Mouse (Mus musculus) heart, embryonic 12.5 days (tissue): Measurements from ENCODE around the gene Edem1. TPM values are rescaled to one million over a fixed set of nuclear protein-coding genes. Genes with fewer than 3 reads are reported as not detected.

ENCODE experiments used
- ATAC-seq: fragments of 200-750 bp; cut with Nextera tagmentation; 2 replicates; pipeline ENCODE4 v1.8.0; 2017; ENCODE audit warnings: moderate TSS enrichment, moderate library complexity; ENCODE audit not compliant: insufficient number of reproducible peaks, low FRiP score
- H3K27ac ChIP-seq: fragments of 300-500 bp; sonication (generic); 2 replicates; pipeline ENCODE4 v1.5.1; 2016; ENCODE audit warnings: mild to moderate bottlenecking, moderate library complexity; ENCODE audit not compliant: poor library complexity, severe bottlenecking
- H3K27me3 ChIP-seq: fragments of 300-500 bp; sonication (generic); replicated peaks from 2 replicates; pipeline ENCODE4 v1.6.1; 2016; ENCODE audit warnings: mild to moderate bottlenecking, moderate library complexity
- H3K36me3 ChIP-seq: fragments of 300-500 bp; sonication (generic); 2 replicates; pipeline ENCODE4 v1.6.1; 2016; ENCODE audit warnings: mild to moderate bottlenecking, moderate library complexity
- H3K4me1 ChIP-seq: fragments of 300-500 bp; sonication (generic); replicated peaks from 2 replicates; pipeline ENCODE4 v1.6.1; 2016; ENCODE audit warnings: mild to moderate bottlenecking
- H3K4me2 ChIP-seq: fragments of 300-500 bp; sonication (generic); 2 replicates; pipeline ENCODE4 v1.6.1; 2016; ENCODE audit warnings: mild to moderate bottlenecking, moderate library complexity
- H3K4me3 ChIP-seq: fragments of 300-500 bp; sonication (generic); 2 replicates; pipeline ENCODE4 v1.5.1; 2016; ENCODE audit warnings: mild to moderate bottlenecking
- H3K9ac ChIP-seq: fragments of 300-500 bp; sonication (generic); 2 replicates; pipeline ENCODE4 v1.6.1; 2016; ENCODE audit warnings: mild to moderate bottlenecking, moderate library complexity
- H3K9me3 ChIP-seq: fragments of 300-500 bp; sonication (generic); replicated peaks from 2 replicates; pipeline ENCODE4 v1.6.1; 2016; ENCODE audit warnings: mild to moderate bottlenecking, moderate library complexity
- WGBS: fragments of 180-500 bp; shearing (Covaris S2); methylation state at CpG from one replicate; pipeline ENCODE4 v1.1.7; 2016; 5-methylcytosine and 5-hydroxymethylcytosine counted together
- polyA plus RNA-seq: library from polyadenylated mRNA; unstranded; fragments of >200 nt; fragmentation: Nextera tagmentation; extraction: Ambion mirVana; gene quantifications from 2 replicates; pipeline ENCODE4 v1.2.1, GENCODE M21; 2016

The Edem1 gene
- polyA plus RNA-seq, 1 experiment from 2014 or later, result 15.6 TPM

DNA sequence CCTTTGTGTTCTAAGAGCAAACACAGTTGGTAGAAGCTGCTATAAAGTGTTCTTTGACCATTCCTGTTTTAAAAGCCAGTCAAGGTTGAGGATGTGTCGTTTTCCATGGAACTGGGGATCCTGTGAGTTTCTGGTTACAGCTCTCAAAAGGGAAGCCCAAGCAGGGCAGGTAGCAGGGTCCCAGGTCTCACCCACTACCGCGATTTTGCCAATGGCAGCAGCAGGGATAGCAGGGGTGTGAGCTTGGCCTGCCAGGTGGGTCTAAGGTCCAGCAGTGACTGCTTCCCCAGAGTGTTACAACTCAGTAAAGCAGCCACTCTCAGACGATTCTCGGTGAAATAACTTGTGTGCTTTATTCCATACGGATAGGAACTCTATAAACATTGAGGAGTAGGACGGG lies 22.6 kb upstream of the Edem1 start:
- Histone ChIP-seq H3K4me1 (peaks cover 3% of the 10 kb centered on the region; the same call in 1 of the 2 replicates), H3K27me3 (no peaks in the 10 kb centered on the region), H3K4me3 (no peak overlapping the region), H3K9ac (no peak overlapping the region), H3K4me2 (no peak overlapping the region), H3K36me3 (no peaks in the 10 kb centered on the region), H3K9me3 (no peaks in the 10 kb centered on the region), H3K27ac (no peak overlapping the region)
- 82% methylated on average over 7 of the region's 7 CpGs for WGBS
- ATAC-seq, result no peak

DNA sequence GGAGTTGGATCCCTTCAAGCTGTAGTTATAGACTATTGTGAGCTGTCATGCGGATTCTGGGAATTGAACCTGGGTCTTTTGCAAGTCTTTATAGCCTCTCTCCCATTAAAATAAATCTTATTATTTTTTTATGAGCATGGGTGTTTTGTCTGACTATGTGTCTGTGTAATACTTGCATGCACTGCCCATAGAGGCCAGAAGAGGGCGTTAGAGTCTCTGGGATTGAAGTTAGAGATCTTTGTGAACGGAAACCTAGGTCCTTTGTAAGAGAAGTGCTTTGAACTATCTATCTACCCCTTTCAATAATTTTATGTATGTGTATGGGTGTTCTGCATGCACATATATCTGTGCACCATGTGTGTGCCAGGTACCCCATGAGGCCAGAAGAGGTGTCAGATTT lies 21.0 kb upstream of the Edem1 start:
- H3K9me3 ChIP-seq, result no peaks in the 10 kb centered on the region
- H3K9ac ChIP-seq, result no peak overlapping the region
- no peak overlapping the region for H3K27ac ChIP-seq
- H3K36me3 ChIP-seq, result no peaks in the 10 kb centered on the region
- ATAC-seq, result no peak
- H3K4me2 ChIP-seq, result no peak overlapping the region
- no peaks in the 10 kb centered on the region for H3K27me3 ChIP-seq
- no peak overlapping the region for H3K4me3 ChIP-seq
- peaks cover 3% of the 10 kb centered on the region; the same call in 1 of the 2 replicates for H3K4me1 ChIP-seq
- WGBS, result 73% methylated on average over 3 of the region's 3 CpGs

DNA sequence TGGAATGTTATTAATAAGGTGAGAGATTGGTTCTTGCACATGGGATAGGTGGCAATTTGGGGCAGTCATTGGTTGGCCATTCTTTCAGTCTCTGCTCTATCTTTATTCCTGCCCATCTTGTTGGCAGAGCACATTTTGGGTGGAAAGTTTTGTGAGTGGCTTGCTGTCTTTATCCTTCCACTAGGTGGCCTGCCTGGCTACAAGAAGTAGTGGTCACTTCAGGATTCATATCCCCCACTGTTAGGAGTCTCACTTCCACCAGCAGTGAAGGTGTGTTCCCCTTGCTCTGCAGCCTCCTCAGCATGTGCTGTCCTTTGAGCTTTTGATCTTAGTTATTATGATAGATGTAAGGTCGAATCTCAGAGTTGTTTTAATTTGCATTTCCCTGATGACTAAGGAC lies 19.7 kb upstream of the Edem1 start:
- Histone ChIP-seq H3K27me3 (no peaks in the 10 kb centered on the region), H3K9me3 (no peaks in the 10 kb centered on the region), H3K4me2 (no peak overlapping the region), H3K4me1 (peaks cover 3% of the 10 kb centered on the region; the same call in 1 of the 2 replicates), H3K27ac (no peak overlapping the region), H3K9ac (no peak overlapping the region), H3K4me3 (no peak overlapping the region), H3K36me3 (no peaks in the 10 kb centered on the region)
- 74% methylated on average over 1 of the region's 1 CpGs for WGBS
- ATAC-seq, result no peak

DNA sequence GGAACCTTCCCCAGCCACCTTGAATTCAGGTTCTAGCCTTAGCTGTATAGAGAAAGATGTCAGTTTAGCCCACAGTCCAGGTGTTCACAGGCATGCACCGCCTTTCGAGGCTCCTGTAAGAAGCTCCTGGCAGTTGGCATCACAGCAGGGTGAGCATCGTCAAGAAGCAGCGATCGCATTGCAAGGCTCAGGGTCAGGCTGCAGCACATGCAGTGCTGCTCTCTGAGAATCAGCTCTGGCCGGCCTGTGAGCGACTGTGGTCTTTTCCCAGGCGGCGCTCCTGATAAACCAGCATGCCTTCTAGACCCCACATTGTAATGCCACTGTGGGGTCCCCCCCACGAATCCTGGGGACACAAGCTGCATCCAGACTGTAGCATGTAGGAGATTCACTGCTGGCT lies 18.2 kb upstream of the Edem1 start:
- Histone ChIP-seq H3K9ac (0 out of 2 replicates have a peak overlapping the region, but pooled peaks have one; percentile 10), H3K36me3 (peaks cover 5% of the 10 kb centered on the region), H3K9me3 (no peaks in the 10 kb centered on the region), H3K27me3 (no peaks in the 10 kb centered on the region), H3K4me2 (no peak overlapping the region), H3K4me1 (no peaks in the 10 kb centered on the region), H3K4me3 (no peak overlapping the region), H3K27ac (no peak overlapping the region)
- 53% methylated on average over 10 of the region's 10 CpGs for WGBS
- ATAC-seq, result no peak

DNA sequence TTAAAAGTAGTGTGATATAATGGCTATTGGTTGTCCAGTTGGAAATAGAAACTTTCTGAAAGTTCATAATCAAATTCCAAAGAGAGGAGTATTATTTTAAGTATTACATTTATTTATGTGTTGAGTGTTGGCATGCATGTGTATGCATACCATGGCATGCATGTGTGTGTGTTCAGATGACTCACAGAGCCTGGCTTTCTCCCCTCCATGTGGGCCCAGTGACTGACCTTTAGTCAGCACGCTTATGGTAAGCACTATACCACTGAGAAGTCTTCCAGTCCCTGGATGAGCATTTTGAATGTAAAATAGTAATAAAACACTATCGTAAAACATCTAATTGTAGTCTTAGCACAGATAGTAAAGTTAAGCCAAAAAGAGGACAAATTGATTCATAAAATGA lies 16.3 kb upstream of the Edem1 start:
- peaks cover 6% of the 10 kb centered on the region; the same call in 1 of the 2 replicates for H3K4me1 ChIP-seq
- no peak overlapping the region for H3K4me3 ChIP-seq
- WGBS, result 80% methylated on average over 2 of the region's 2 CpGs
- H3K27me3 ChIP-seq, result no peaks in the 10 kb centered on the region
- H3K9ac ChIP-seq, result no peak overlapping the region
- no peak overlapping the region for H3K27ac ChIP-seq
- peaks cover 9% of the 10 kb centered on the region for H3K36me3 ChIP-seq
- no peaks in the 10 kb centered on the region for H3K9me3 ChIP-seq
- no peak overlapping the region for H3K4me2 ChIP-seq
- ATAC-seq, result no peak

DNA sequence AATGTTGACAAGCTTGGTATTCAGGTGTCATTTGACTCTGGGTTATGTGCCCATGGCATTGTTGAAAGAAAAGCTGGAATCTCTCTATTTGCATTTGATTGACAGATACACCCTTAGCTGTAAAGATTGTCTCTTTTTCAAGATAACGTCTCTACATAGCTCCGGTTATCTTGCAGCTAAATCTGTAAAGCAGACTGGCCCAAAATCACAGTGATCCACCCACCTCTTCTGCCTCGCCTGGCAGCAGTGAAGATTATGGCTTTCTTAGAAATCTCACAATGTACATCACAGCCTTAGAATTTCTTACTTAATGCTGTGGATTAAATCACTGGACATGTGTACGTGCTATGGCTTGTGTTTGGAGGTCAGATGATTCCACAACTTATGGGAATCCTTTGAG lies 10.9 kb upstream of the Edem1 start:
- H3K36me3 ChIP-seq, result peaks cover 41% of the 10 kb centered on the region
- no peak overlapping the region for H3K4me3 ChIP-seq
- peaks cover 6% of the 10 kb centered on the region; the same call in 1 of the 2 replicates for H3K4me1 ChIP-seq
- ATAC-seq, result no peak
- H3K27ac ChIP-seq, result no peak overlapping the region
- WGBS, result 76% methylated on average over 4 of the region's 4 CpGs
- H3K9ac ChIP-seq, result no peak overlapping the region
- H3K27me3 ChIP-seq, result no peaks in the 10 kb centered on the region
- H3K9me3 ChIP-seq, result no peaks in the 10 kb centered on the region
- no peak overlapping the region for H3K4me2 ChIP-seq

DNA sequence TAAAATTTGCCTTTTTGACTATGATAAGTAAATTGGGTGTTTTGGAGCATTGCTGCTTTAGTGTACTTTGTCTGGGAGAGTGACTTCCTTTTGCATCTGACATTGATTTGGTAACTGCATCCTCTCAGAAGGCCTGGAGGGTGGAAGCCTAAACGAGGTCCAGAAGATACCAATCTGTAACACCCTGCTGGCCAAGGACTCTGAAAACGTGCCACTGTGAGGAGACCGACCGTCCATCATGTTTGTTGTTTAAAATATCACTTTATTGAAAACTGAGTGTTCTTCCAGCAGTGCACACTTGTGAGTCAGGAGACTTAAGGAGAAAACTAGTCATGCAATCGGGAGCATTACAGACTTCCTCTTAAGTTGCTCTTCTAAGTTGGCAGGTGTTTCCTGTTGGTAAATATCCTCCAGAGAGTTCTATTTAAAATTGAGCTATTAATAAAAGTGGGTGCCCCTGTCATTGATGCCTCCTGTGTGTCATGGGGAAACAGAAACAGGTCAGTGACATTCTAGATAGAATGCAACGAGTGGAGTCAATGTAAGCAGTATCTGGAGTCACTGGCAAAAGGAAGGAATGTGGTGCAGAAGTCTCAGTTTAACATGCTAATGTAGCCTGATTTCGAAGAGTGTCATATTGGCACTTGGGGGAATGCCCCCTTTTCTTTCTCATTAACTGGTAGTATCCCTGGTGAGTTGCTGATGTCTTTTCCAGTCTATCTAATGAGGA lies 3.5 kb upstream of the Edem1 start:
- H3K36me3 ChIP-seq, result peaks cover 38% of the 10 kb centered on the region
- no peaks in the 10 kb centered on the region for H3K27me3 ChIP-seq
- no peak overlapping the region for H3K4me3 ChIP-seq
- ATAC-seq, result no peak
- no peak overlapping the region for H3K4me2 ChIP-seq
- H3K9me3 ChIP-seq, result no peaks in the 10 kb centered on the region
- WGBS, result 70% methylated on average over 7 of the region's 7 CpGs
- no peak overlapping the region for H3K9ac ChIP-seq
- peaks cover 8% of the 10 kb centered on the region for H3K4me1 ChIP-seq
- H3K27ac ChIP-seq, result no peak overlapping the region

DNA sequence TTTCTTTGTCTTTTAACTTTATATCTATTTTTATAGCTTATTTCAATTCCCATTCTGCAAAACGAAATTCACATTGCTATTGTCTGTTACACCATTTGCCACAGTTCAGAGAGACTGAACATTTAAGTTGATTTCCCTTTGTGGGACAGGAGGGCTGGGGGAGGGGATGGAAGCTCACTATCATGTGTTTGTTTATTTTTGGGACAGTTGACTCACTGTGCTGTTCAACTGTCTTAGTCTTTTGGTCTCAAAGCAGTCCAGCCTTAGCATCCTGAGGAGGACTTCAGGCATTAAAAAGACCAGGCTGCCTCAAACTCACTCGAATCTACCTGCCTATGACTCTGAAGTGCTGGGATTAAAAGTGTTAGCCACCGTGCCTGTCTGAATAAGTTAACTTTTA lies 2.4 kb upstream of the Edem1 start:
- peaks cover 10% of the 10 kb centered on the region for H3K4me1 ChIP-seq
- H3K27me3 ChIP-seq, result no peaks in the 10 kb centered on the region
- 66% methylated on average over 3 of the region's 3 CpGs for WGBS
- H3K9me3 ChIP-seq, result no peaks in the 10 kb centered on the region
- no peak overlapping the region for H3K27ac ChIP-seq
- no peak for ATAC-seq
- H3K4me2 ChIP-seq, result no peak overlapping the region
- no peak overlapping the region for H3K9ac ChIP-seq
- H3K4me3 ChIP-seq, result no peak overlapping the region
- peaks cover 34% of the 10 kb centered on the region for H3K36me3 ChIP-seq

DNA sequence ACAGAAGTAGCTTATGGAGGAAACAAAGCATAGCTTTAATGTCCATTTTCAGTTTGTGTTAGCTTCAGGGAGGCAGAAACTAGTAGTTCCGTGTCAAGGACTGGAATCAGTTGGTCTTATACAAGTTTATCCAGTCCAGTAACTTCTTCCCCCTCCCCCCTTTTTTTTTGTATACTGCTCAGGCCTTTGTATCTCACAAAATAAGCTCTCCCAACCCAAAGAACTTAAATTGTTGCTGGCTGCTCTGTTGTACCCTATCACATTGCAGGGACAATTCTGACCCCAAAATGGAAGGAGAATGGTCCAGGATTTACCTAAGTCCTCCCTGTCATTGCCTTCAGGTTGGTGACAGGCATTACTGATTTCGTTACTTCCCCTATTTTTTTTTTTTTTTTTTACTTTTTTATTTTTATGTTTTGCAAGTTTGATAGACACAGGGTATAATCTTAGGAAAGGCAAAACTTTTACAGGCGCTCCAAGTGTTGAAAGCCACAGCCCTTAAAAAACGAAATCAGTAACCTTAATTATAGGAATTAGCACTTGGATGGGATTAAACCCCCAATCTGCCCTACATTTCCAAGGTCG lies 1.0 kb upstream of the Edem1 start:
- Histone ChIP-seq H3K36me3 (peaks cover 22% of the 10 kb centered on the region), H3K27ac (no peak overlapping the region), H3K9me3 (no peaks in the 10 kb centered on the region), H3K9ac (peak overlapping the region; percentile 67; the same call in 1 of the 2 replicates), H3K4me1 (peaks cover 10% of the 10 kb centered on the region), H3K4me3 (peak overlapping the region; percentile 99), H3K27me3 (no peaks in the 10 kb centered on the region), H3K4me2 (peak overlapping the region; percentile 93)
- ATAC-seq, result no peak
- 24% methylated on average over 5 of the region's 5 CpGs for WGBS

DNA sequence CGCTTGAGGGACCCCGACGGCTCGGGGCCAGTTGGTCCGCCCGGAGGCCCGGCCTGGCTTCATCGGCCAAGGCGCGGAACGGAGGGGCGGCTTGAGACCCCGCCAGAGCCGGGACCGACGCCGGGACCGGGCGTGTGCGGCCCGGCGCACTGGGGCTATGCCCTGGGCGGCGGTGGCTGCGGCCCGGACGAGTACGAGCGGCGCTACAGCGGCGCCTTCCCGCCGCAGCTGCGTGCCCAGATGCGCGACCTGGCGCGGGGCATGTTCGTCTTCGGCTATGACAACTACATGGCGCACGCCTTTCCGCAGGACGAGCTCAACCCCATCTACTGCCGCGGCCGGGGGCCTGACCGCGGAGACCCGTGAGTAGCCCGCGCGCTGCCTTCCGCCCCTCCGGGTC lies 431 bp downstream of the Edem1 start:
- peak; percentile 62 for ATAC-seq
- H3K4me1 ChIP-seq, result peaks cover 10% of the 10 kb centered on the region
- H3K9me3 ChIP-seq, result no peaks in the 10 kb centered on the region
- H3K36me3 ChIP-seq, result peaks cover 10% of the 10 kb centered on the region; the same call in 1 of the 2 replicates
- H3K4me2 ChIP-seq, result peak overlapping the region; percentile 93
- WGBS, result under 1% methylated on average over 56 of the region's 56 CpGs
- H3K27ac ChIP-seq, result peak overlapping the region; percentile 74
- no peaks in the 10 kb centered on the region for H3K27me3 ChIP-seq
- peak overlapping the region; percentile 95 for H3K9ac ChIP-seq
- H3K4me3 ChIP-seq, result peak overlapping the region; percentile 99

DNA sequence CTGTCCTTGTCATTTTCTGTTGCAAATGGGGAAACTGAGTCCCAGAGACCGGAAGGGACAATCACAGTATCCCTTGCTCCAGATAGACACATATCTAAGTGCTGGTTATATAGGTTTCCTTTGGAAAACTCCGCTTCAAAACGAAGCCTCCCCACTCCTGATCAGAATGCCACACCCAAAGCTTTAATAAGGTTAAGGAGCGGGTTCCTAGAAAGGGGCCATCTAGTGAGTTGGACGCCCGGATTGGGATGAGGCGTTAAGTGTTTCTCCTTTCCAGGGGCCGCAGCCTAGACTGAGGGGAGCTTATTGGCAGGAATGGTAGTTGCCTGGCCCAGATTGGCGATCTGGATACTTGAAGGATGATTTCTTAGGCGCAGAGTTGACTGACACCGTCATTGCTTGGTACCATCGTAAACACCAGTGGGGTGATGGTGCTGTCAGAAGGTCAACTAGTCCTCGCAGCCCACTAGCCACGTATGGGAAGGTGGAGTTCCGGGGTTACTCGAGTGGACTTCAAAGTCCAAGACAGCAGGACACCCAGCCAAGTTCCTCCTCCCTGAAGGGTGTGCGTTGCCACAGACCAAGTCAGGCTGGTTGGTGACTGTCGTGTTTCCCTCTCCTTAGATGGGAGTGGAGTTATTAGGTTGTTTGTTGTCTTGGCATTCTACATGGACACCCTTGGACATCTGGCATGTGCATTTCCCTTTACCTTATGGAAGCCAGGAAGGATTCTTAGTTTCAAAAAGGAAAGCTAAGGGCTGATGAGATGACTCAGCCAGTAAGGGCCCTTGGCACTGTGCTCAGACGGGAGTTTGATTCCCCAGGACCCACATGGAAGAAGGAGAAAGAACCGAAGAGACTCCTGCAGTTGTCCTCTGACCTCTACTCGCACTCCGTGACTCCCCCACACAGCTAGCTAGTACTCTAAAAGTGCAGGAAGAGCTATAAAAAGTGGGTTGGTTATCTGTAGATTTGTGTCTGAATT lies 1.2 kb downstream of the Edem1 start:
- peak overlapping the region; percentile 99 for H3K4me3 ChIP-seq
- 19% methylated on average over 22 of the region's 22 CpGs for WGBS
- H3K27ac ChIP-seq, result no peak overlapping the region
- H3K4me1 ChIP-seq, result peaks cover 10% of the 10 kb centered on the region
- H3K9ac ChIP-seq, result peak overlapping the region; percentile 95
- no peaks in the 10 kb centered on the region for H3K9me3 ChIP-seq
- H3K4me2 ChIP-seq, result peak overlapping the region; percentile 93
- peaks cover 6% of the 10 kb centered on the region; the same call in 1 of the 2 replicates for H3K36me3 ChIP-seq
- H3K27me3 ChIP-seq, result no peaks in the 10 kb centered on the region
- no peak for ATAC-seq
